Mouse (Mus musculus) kidney, adult 2 months (tissue): ENCODE measurements around the gene Rtraf. TPM values are rescaled to one million over a fixed set of nuclear protein-coding genes. Genes with fewer than 3 reads are reported as not detected.
A peak's percentile ranks its signal among the peaks of the same experiment; 100 is the strongest.
"Not testable (repeated sequence)": the region's sequence is repeated elsewhere in the genome, so short reads cannot be mapped to it uniquely, and the experiment has no call there.

ENCODE experiments used
- DNase-seq: peaks from one replicate; pipeline ENCODE4 v3.0.0; 2021
- H3K27ac ChIP-seq: fragments of 200-500 bp; 2 replicates; pipeline ENCODE4 v1.5.1; 2012; ENCODE audit warnings: low read depth, low read length, control low read depth, inconsistent platforms; ENCODE audit not compliant: insufficient read depth
- H3K27me3 ChIP-seq: fragments of 200-500 bp; replicated peaks from 2 replicates; pipeline ENCODE4 v1.6.1; 2012; ENCODE audit warnings: mild to moderate bottlenecking, moderate library complexity, low read length, inconsistent platforms; ENCODE audit not compliant: control insufficient read depth, insufficient read depth
- H3K36me3 ChIP-seq: fragments of 200-500 bp; 2 replicates; pipeline ENCODE4 v1.6.1; 2012; ENCODE audit warnings: mild to moderate bottlenecking, moderate library complexity, low read length, inconsistent platforms; ENCODE audit not compliant: control insufficient read depth, insufficient read depth
- H3K4me1 ChIP-seq: fragments of 200-500 bp; 2 replicates; pipeline ENCODE4 v1.6.1; 2011; ENCODE audit warnings: low read length; ENCODE audit not compliant: control insufficient read depth, insufficient read depth
- H3K4me3 ChIP-seq: fragments of 200-500 bp; 2 replicates; pipeline ENCODE4 v1.5.1; 2011; ENCODE audit warnings: mild to moderate bottlenecking, low read depth, low read length, control low read depth; ENCODE audit not compliant: insufficient read depth
- CTCF ChIP-seq: fragments of 200-500 bp; conservative IDR thresholded peaks from 2 replicates; pipeline ENCODE4 v1.5.1; 2011; ENCODE audit warnings: low read depth, mild to moderate bottlenecking, control low read depth, low read length, moderate library complexity, mixed read lengths; ENCODE audit not compliant: insufficient read depth, insufficient read length
- POLR2A ChIP-seq: fragments of 200-500 bp; IDR thresholded peaks from one replicate; pipeline ENCODE4 v1.6.1; 2011; ENCODE audit warnings: low read depth, low read length, control low read depth
- WGBS: fragments of 180-500 bp; shearing (Covaris S2); methylation state at CpG from one replicate; pipeline ENCODE4 v1.1.7; 2018; 5-methylcytosine and 5-hydroxymethylcytosine counted together
- polyA plus RNA-seq: library from polyadenylated mRNA; depleted of rRNA; stranded (reverse); fragments of >200 nt; gene quantifications from 2 replicates; pipeline ENCODE4 v1.2.3, GENCODE M21; 2012; rRNA removed

Gene Rtraf
- polyA plus RNA-seq, result 37.9 and 47.3 TPM in 2 replicates

DNA sequence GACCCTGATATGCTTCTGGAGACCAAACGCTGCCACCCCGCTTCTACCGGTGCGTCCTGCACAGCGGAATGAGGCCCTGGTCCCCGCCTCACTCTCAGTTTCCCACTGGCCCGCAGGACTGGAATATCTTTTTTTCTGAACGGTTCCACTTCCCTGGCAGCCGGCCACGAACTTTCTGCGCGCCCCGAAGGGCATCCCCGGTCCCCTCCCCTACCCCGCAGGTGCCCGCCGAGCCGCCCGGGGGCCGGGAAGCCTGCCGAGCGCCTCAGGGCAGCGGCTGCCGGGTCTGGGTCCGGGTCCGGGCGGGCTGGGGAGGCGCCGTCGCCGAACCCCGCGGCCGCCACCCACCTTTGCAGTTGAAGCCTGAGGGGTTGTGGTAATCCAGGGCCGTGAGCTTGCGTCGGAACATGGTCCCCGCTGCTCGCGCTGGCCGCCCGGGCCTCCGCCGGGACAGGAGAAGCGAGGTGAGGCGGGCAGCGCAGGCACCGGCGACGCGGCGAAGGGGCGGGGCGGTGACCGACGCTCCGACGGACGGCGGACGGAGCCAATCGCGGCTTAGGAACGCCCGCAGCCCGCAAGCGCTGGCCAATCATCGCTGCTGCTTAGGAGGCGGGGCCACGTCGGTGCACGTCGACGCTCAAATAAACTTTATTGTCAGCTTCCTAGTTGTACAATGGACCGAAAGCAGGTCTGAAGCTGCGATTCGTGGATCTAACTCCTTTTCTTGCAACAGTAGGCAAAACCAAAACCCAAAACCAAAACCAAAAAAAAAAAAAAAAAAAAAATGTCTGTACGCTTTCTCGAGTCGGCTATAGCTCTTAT is at the start of gene Rtraf:
Gene Rtraf, minus strand, starts transcription at position 504 of the 822 bp plus-strand sequence.
- peak within 1 kb of the TSS; percentile 54 for H3K27ac ChIP-seq
- no peaks in the 10 kb centered on the region for H3K27me3 ChIP-seq
- WGBS, result under 1% methylated on average over 80 of the region's 80 CpGs
- DNase-seq, result peak; percentile 96
- TF ChIP-seq CTCF (no peak), POLR2A (no peak)
- peak within 1 kb of the TSS; percentile 73 for H3K4me3 ChIP-seq
- peaks cover 3% of the 10 kb centered on the region; the same call in 1 of the 2 replicates for H3K4me1 ChIP-seq
- no peaks in the 10 kb centered on the region; the same call in 1 of the 2 replicates for H3K36me3 ChIP-seq

DNA sequence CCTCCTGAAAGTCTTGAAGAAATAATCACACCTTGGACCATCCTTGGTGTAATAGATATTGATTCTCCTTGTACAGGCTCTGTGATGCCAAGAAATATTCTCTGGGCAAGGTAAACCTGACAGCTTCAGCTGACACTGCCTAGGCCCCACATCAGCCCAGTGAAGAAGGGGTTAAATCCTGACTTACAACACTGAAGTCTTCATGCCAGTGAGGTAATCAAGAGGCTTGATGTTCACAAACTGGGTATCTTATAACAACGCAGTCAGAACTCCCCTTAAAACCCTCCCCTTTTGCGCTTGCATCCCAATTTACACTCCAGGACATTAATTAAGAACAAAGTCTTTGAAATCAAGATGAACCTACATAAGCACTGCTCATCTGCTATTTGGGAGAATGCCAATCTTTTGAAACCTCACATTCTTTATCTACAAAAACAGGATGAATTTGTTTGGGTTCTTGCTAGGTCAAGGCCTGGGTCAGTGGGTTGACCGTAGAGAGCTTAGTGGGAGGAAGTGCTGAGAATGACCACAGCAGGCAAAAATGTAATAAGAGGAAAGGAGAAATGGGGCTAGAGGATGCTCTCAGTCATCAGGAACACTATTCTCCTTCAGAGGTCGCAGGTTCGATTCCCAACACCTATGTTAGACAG is 43.8 kb upstream of the Rtraf start:
- 0 out of 2 replicates have a peak overlapping the region, but pooled peaks have one; percentile 17 for H3K27ac ChIP-seq
- peak; percentile 40 for DNase-seq
- 58% methylated on average over 5 of the region's 5 CpGs for WGBS

GRCm38 (mm10) chr14:19865121-19865520 is 41.5 kb upstream of the Rtraf start:
- not testable (repeated sequence) for H3K4me1 ChIP-seq, H3K36me3 ChIP-seq, DNase-seq, H3K4me3 ChIP-seq, H3K27ac ChIP-seq, H3K27me3 ChIP-seq
- 82% methylated on average over 9 of the region's 9 CpGs for WGBS

More for the DNA sequence above, 43.8 kb upstream of the Rtraf start:
- no peak for TF ChIP-seq POLR2A
- no peak for TF ChIP-seq CTCF
- Histone ChIP-seq H3K36me3 (no peaks in the 10 kb centered on the region), H3K4me1 (no peaks in the 10 kb centered on the region), H3K27me3 (no peaks in the 10 kb centered on the region), H3K4me3 (no peak overlapping the region)

DNA sequence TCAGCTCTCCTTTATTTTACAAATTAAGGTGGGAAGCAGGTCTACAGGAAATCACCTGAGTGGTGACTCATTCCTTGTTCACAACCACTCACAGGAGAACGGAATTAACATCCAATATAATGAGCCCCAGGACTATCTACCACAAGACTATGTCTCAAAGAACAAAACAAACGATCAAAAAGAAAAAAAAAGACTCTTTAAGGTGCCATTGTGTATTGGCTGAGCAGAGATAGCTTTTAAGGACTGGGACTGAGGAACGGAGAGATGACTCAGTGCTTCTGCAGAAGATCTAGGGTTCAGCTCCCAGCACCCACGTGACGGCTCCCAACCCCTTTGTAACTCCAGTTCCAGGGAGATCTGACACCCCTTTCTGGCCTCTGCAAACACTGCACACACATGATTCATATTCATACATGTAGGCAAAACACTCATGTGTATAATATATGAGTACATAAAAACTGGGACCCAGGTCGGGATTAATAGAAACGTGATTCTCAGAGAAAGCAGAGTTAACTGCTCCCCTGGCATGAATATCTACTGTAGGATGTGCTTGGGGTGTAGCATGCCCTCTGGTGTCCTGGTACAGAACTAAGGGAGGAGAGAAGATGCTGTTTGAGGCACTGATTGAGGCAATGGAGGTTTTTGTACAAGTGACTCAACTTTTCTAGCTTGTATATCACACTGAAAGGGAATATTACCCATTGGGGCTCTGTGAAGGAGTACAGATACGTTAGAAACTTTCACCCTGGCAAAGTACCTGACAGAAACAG is 37.9 kb upstream of the Rtraf start:
- WGBS, result 84% methylated on average over 8 of the region's 8 CpGs
- H3K4me3 ChIP-seq, result no peak overlapping the region
- DNase-seq, result no peak

GRCm38 (mm10) chr14:19860281-19860680 is 36.7 kb upstream of the Rtraf start:
- H3K27ac ChIP-seq, result no peak overlapping the region
- H3K36me3 ChIP-seq, result no peaks in the 10 kb centered on the region
- 95% methylated on average over 4 of the region's 4 CpGs for WGBS
- H3K27me3 ChIP-seq, result no peaks in the 10 kb centered on the region
- TF ChIP-seq CTCF, result no peak
- no peak for TF ChIP-seq POLR2A
- no peaks in the 10 kb centered on the region for H3K4me1 ChIP-seq
- H3K4me3 ChIP-seq, result no peak overlapping the region
- no peak for DNase-seq

More for the DNA sequence above, 37.9 kb upstream of the Rtraf start:
- no peaks in the 10 kb centered on the region for H3K27me3 ChIP-seq
- H3K36me3 ChIP-seq, result no peaks in the 10 kb centered on the region
- H3K4me1 ChIP-seq, result no peaks in the 10 kb centered on the region
- TF ChIP-seq CTCF (no peak), POLR2A (no peak)
- no peak overlapping the region for H3K27ac ChIP-seq

DNA sequence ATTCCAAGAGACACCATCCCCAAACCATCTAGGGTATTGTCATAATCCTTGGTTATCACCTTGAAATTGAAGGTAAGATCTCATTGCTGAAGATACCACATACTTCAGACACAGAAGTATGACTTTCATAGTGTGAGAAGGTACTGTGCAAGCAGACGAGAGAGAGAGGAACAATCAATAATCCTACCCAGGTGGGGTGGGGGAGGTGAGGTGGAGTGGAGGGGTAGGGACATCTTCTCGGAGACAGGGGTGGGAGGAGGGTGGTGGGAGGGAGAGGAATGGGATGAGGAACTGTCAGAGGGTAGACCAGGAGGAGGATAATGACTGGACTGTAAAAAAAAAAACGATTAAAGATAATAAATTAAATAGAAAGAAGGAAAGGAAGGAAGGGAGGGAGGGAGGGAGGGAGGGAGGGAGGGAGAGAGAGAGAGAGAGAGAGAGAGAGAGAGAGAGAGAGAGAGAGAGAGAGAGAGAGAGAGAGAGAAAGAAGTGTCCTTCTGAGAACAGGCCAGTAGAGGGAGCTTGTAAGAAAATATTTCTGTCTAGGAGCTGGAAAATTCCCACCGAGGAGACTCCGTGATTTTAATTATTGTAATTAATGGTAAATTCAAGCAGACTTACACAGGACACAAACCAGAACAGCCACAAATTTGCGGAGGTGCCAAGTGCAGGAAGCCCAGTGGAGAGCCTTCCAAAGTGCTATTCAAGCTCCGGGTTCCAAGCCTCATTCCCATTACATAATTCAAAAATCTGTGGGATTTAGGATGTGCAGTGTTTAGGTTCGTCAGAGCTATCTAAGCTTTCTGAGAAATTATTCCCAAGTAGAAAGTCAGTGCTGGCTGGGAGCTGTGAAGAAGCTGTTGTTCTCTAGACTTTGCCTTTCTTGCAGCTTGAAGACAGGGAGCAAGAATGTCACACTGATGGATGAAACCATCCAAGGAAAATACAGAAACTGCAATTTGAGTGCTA is 35.5 kb upstream of the Rtraf start:
- TF ChIP-seq POLR2A, result no peak
- TF ChIP-seq CTCF, result no peak
- H3K4me3 ChIP-seq, result no peak overlapping the region
- WGBS, result 29% methylated on average over 8 of the region's 8 CpGs
- no peaks in the 10 kb centered on the region for H3K27me3 ChIP-seq
- peak; percentile 37 for DNase-seq
- no peaks in the 10 kb centered on the region for H3K4me1 ChIP-seq
- H3K36me3 ChIP-seq, result no peaks in the 10 kb centered on the region
- H3K27ac ChIP-seq, result no peak overlapping the region
